Mouse (Mus musculus): ENCODE results near the gene Socs7. TPM values are rescaled to one million over a fixed set of nuclear protein-coding genes. Genes with fewer than 3 reads are reported as not detected.

The Socs7 gene
- total RNA-seq, 2 experiments from 2014 or later, result 81.0 to 84.7 TPM

DNA sequence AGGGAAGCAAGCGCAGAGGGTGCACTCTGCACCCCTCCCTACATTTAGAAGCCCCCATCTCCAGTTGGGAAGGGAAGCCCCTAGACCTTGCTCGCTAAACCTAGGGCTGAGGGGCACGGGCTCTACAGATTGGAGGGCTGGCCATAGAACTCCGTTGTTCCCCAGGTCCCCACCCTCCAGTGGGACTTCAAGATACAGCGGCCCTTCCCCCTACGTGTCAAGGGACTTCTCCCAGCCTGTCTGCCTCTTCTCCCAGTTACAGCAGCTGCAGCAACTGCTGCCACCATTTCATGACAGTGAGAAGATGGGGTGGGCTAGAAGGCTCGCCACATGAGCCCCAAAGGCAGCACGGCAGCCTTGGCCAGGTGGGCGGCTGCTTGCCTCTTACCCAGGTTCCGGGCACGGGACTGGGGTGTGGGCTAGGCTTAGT, 42.4 kb downstream of the Socs7 start:
- intact Hi-C loops (cut with DNase I), result loop anchor here (5.0 kb wide), 1 partner anchor 42 kb away; the partner anchor contains the start of gene Socs7
- no peak for DNase-seq (ENCODE audit: extremely low spot score in 1 of 2, low spot score in 2 of 2)

DNA sequence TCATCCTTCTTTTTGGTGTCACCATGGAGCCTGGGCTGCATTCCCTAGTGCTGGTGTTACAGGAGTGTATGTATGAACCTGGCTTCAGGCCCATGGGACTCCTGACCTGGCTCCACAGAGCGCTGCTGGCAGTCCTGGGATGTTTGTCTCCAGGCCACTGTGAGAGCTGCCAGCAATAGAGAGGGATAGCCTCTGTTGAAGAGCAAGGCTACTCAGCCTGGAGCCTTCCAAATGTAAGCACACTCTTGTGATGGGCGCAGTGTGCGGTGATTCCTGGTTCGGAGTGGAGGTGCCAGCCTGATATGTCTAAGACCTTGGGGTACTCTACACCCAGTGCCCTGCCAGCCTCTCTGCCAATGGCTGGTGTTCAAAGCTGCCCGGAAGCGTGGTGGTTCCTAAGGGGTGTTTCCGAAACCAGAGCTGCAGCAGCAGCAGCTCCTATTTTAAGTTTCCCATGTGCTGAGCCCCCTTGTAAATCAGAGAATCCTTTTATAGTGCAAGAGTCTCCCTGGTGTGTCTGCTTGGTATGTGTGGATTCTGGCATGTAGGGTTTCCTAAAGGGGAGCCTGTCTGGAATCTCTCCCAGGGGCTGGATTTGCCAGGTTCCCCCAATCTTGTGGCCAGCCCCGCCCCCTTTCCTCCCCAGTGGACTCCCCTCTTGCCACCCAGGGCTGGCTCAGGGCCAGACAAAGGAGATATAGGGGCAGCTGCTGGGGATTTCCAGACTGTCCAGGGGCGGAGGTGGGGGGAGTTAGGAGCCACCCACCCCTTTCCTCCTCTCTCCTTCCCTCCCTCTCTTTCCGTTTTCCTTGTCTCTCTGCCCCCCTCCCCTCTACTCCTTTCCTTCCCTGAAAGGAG, 44.0 kb downstream of the Socs7 start:
- intact Hi-C loops (cut with DNase I), result no loop called here
- peak; percentile 39 to 84 for DNase-seq (ENCODE audit: extremely low spot score in 1 of 2, low spot score in 2 of 2)

DNA sequence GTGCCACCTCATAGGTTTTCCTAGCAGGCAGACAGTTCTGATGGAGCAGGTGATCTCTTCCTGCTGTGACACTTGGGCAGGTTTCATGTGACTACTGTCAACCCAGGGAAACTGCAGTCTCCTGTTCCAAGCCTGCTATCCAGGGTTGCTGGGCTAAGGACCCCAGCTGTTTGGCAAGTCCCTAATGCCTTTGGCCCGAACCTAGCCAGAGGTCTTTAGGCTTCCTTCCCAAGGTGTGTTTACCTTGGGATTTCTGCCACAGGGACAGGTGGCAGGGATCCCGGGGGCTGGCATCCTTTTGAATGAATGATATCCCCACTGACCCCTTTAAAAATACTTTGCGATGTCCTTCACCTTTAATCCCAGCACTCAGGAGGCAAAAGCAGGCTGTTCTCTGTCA, 45.1 kb downstream of the Socs7 start:
- intact Hi-C loops (cut with DNase I), result no loop called here
- DNase-seq (ENCODE audit: extremely low spot score in 1 of 2, low spot score in 2 of 2), result no peak

DNA sequence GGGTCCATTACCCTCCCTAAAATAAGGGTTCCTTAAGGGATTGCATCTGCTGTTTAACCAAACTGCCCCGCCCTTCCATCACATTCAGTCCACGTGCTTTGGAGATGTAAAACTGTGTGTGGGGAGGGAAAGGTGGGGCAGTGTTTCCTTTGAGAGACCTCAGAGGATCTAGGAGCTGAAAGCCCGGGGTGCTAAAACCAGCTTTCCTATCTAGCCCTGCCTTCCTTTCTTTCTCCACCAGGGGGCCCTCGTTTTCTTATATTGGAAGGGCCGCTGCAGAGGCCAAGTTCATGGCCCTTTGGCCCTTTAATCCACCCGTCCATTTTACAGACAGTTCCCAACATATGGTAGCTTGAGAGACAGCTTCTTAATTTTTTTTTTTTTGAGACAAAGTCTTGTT, 45.8 kb downstream of the Socs7 start:
- DNase-seq (ENCODE audit: extremely low spot score in 1 of 2, low spot score in 2 of 2), result peak; percentile 72 to 82
- intact Hi-C loops (cut with DNase I), result loop anchor here (2.0 kb wide), 1 partner anchor 61 kb away; no protein-coding TSS in a partner anchor

DNA sequence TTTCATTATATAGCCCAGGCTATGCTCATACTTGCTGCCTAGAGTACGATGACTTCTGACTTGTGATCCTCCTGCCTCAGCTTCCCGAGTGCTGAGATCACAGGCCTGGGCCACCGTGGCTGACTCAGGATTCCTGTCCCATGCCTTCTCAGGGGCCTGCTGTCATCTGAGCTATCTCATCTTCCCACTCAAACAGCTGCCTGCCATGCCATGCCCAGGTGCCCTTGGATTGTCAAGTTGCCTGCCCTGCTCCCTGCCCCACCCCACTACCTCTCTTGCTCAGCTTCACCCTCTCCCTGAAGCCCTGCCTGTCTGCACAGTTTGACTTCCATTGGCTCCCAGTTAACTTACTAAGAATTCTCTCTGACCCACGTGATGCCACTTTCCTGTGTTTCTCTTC, 48.6 kb downstream of the Socs7 start:
- DNase-seq (ENCODE audit: extremely low spot score in 1 of 2, low spot score in 2 of 2), result no peak

DNA sequence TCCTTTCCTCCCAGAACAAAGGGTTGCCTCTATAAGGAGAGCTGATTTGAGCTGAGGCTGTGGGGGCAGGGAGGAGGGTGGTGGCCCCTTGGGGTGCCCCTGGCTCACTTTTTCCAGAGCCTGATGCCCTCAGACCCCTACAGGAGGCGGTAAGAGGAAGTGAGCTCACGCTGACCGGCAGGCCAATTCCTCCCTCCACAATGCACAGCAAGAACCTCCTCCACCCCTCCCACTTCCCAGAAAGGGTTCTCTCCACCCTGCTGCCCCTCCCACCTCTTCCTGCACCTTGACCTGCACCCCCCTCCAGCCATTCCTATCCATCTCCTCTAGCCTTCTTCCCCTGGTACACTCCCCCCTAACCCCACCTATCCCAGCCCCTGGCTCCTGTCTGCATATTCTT, 49.8 kb downstream of the Socs7 start:
- no peak for DNase-seq (ENCODE audit: extremely low spot score in 1 of 2, low spot score in 2 of 2)
- intact Hi-C loops (cut with DNase I), result no loop called here

More for the DNA sequence above, 48.6 kb downstream of the Socs7 start:
- intact Hi-C loops (cut with DNase I), result no loop called here

DNA sequence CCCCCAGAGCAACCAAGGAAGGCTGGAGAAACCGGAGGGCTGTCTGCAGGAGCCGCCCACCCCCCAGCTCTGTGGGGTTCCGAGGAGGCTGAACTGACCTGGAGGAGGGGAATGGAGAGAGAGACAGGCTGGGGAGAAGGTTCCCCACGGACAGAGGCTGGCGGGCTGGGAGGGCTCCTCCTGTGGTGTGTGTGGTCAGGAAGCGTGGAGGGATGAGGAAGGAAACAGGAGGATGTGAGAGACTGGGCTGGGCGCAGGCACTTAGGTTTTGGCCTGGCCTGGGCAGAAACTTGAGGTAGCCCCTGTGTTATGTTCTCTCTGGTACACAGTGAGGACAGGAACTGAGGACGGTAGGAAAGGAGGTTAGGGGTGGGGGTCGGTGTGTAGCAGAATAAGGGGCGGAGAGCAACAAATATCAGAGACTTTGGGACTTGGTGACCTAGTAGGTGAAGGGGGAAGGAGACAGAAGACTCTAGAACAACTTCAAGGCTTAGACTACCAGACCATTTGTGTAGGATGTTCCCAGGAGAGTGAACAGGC, 50.5 kb downstream of the Socs7 start:
- DNase-seq (ENCODE audit: extremely low spot score in 1 of 2, low spot score in 2 of 2), result no peak
- intact Hi-C loops (cut with DNase I), result no loop called here

DNA sequence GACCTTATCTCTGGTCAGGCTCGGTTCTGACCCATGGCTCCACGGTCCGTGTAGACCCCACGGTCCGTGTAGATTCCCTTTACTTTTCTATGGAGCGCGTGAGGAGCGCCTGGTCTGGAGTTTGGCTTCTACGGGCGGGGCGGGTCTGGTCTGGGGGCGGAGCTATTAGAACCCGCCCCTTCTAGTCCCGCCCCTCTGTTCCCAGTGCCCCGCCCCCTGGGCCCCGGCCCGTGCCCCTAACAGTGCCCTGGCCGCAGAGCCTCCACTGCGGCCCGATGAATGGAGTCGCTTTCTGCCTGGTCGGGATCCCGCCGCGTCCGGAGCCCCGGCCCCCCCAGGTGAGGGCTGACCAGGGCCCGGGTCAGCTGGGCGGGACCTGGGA, 53.0 kb downstream of the Socs7 start, which contains the start of gene Arhgap23:
Gene Arhgap23 (plus strand): TSS at position 204 of the 382 bp plus-strand sequence.
- intact Hi-C loops (cut with DNase I), result no loop called here
- DNase-seq (ENCODE audit: extremely low spot score in 1 of 2, low spot score in 2 of 2), result peak in 1 of 2 experiments; percentile 68

DNA sequence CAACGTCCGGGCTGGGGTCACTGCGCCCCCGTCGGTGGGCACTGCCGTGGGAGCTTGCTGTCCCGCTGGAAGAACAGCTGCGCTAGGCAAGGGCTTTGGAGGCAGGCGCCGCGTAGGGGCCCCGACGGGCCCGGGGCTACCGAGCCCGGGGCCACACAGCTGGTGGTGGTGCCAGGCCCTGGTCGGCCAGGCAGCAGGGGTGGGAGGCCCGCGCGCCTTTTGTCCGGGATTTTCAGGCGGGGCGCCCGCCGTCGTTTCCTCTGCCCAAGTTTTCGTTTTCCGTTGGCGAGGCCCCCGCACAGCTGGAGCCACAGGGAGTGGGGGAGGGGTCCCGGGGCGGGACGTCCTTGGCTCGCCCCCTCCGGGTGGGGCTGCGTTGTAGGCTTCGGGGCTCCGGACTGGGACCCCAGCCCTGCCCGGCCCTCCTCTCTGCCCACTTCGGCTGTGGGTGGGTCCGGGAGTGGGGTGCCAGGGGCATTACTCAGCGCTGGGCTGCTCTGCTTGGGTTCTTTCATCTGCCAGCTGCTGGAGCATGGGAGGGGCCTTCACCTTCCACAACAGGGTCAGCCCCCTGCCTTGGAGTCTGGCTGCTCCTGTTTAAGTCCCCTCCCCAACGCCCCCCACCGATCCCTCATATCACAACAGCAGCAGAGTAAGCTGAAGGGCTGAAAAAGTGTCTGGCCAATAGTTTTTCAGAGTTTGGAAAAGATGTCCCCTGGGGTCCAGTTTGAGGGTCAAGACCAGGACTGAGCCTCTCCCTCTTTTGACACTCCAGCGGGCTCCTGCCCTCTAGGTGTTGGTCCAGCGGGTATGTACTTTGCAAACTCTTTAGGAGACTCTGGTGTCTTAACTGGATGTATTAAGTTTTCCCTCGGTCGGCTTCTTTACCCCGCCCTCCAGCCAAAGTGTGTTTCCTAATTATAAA, 53.6 kb downstream of the Socs7 start:
- DNase-seq (ENCODE audit: extremely low spot score in 1 of 2, low spot score in 2 of 2), result peak in 1 of 2 experiments; percentile 76
- intact Hi-C loops (cut with DNase I), result no loop called here

DNA sequence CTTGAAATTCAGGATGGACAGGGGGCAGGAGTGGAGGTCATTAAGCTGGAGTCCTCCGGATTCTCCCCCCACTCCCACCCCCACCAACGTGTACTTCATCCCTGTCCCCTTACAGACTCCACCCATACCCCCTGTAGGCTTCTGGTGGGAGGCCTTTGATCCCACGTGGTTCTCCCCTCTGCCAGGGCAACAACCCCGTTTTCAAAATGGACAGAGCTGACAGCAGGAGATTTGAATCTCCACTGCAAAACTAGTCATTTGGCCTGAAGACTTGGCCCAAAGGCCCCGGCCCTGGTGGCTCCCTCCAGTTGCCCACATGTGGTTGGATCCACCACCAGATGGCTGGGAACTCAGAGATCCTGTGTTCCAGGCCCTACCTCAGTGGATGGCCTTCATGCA, 54.3 kb downstream of the Socs7 start:
- no peak for DNase-seq (ENCODE audit: extremely low spot score in 1 of 2, low spot score in 2 of 2)
- intact Hi-C loops (cut with DNase I), result no loop called here

DNA sequence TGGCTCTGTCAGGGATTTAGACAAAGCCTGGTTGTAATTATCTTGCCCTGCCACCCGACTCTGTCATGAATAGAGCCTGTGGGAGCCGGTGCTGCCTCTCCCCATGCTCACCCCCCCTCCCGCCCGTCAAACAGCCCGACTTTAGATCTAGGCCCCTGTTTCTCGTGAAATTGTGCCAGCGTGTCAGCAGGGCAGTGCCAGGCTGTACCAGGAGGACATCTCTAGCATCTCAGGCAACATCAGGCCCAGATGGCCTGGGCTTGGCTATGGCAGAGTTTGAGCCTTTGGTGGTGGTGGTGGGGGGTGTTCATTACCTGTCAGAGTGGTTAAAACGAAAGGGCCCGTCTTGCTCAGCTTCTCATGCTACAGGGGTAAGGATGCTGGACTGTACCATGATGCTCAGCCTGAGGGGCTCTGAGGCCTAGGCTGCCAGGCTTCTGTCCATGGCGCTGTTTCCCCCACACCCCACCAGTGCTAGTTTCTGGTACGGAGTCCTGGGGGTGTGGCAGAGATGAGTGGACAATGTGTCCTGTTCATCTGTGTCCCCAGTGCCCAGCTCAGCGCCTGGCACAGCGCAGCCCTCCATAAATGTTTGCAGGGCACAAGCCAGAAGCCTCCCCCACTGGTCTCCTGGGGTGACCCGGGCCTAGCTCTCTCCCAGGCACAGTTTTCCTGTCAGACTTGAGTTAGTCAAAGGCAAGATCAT, 56.6 kb downstream of the Socs7 start:
- no peak for DNase-seq (ENCODE audit: extremely low spot score in 1 of 2, low spot score in 2 of 2)
- intact Hi-C loops (cut with DNase I), result no loop called here

DNA sequence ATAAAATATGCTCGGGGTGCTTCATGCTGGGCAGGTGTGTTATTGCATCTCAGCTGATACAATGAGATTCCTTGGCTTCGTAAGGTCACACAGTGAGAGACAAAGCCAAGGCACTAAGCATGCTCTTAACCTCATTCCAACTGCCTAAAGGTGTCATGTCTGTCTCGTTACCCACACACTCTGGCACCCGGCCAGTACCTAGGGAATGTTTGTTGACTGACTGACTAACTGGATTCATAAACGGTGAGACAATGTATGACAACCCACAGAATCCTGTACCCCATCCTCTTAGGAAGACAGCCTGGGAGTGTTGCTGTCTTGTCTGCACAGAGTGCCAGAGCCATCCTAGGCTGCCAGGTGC, 57.2 kb downstream of the Socs7 start:
- intact Hi-C loops (cut with DNase I), result no loop called here
- no peak for DNase-seq (ENCODE audit: extremely low spot score in 1 of 2, low spot score in 2 of 2)

DNA sequence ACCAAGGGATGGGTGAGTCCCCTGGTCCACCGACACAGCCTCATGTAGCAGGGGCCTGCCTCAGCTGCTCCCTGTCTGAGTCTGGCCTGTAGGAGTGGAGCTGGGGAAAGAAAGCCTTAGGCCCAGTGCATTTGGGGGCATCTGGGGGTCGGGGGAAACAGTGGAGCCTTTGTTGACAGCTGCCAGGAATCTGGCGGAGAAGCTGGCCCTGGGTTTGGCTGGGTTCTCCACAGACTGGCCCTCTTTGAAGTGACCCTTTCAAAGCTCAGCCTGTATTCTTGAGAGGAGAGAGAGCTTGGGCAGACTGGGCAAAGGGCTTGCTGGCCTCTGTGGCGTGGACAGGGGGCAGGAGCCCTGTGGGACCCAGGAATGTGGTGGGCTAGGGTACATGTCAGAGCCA, 60.2 kb downstream of the Socs7 start:
- peak in 1 of 2 experiments; percentile 62 for DNase-seq (ENCODE audit: extremely low spot score in 1 of 2, low spot score in 2 of 2)
- intact Hi-C loops (cut with DNase I), result no loop called here

DNA sequence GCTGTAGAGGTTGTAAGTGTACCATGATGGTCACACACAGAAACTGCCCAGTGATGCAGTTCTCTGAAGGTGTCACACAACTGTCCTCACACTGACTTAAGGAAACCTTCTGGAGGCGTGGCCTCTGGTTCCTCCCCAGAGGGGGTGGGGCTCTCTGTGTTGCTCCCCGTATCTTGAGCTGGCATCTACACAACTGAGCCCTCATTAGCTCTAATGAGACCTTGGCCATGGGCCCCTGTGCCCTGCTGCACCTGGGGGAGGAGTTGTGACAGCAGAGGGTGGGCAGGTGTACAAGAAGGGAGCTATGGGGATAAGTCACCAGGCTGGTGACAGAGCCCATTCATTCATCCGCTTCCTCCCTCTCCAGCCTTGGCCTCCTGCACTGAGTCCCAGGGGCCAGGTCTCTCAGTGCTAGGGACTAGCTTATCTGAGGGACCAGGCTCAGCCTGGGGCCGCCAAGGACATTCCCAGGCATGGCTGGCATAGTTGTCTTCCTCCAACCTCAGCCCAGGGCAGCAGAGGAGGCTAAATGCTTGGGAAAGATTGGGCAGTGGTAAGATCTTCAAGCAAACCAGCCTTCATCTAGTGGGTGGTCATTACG, 61.8 kb downstream of the Socs7 start:
- no peak for DNase-seq (ENCODE audit: extremely low spot score in 1 of 2, low spot score in 2 of 2)
- intact Hi-C loops (cut with DNase I), result no loop called here

DNA sequence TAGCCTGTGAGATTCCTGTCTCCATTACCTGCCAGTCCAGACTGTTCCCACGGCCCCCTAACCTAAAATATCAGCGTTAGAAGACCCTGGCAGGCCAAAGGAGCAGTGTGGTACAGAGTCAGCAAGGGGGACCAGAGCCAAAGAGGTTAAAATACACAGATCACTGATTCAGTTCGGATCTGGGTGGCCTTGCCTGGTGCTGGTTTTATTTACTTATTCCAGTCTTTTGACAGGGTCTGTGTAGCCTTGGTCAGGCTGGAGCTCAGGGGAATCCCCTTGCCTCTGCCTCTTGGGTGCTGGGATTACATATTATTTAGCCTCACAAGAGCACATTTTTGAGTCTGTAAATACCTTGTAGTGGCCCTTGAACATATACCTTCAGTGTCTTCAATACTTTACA, 62.5 kb downstream of the Socs7 start:
- no peak for DNase-seq (ENCODE audit: extremely low spot score in 1 of 2, low spot score in 2 of 2)
- intact Hi-C loops (cut with DNase I), result no loop called here

DNA sequence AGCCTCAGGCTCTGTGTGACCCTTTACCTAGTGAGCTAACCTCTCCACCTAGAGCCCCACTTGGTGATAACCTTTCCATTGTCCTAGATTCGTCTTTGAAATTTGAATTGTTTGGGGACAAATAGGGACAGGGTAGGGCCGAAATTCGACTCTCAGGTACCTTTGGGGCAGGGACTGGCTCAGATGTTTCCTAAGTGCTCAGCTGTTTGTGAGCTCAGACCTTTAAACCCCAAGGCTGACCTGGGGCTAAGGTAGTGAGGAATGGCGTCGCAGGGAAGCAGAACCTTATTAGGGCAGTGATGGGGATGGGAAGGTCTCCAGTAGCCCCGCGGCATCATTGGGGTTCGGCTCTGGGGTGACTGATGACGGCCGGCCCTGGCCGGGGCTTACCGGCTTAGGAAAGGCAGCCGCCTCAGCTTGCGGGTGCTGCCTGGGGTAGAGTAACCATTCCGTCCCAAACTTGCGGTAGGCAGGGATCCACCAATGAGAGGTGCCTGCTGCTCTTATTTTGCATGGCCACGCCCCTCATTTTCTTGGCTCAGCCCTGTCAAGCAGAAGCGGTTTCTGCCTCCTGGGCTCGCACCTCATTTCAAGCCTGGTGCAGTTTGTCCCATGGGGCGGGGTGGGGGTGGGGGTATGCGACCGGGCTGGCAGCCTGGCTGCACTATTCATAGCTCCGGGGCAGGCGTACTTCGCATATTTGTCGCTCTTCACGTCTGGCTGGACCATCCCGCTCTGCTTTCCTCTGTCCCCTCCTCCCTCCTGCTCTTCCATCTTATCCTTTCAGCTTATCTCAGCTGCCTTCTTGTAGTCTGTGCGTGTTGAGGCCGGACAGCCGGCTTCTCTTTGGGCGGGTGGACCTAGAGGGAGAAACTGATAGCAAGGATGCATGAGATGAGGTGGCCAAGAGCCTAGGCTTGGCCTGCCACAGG, 65.7 kb downstream of the Socs7 start:
- DNase-seq (ENCODE audit: extremely low spot score in 1 of 2, low spot score in 2 of 2), result peak in 1 of 2 experiments; percentile 81
- intact Hi-C loops (cut with DNase I), result no loop called here

DNA sequence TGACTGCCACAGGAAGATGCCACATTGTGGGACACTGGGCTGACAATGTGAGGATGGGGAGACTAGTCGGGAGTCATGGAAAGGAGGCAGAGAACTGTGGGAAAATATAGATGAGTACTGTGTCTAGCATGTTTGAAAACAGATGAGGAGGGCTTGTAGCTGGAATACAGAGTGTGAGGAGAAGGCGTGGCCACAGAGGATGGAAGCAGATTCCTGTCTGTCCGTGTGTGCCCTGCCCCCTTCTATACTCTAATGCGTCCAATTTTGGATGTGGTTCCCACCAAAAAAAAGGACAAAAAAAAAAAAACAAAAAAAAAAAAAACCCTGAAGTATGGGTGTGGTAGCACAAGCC, 66.4 kb downstream of the Socs7 start:
- DNase-seq (ENCODE audit: extremely low spot score in 1 of 2, low spot score in 2 of 2), result no peak
- intact Hi-C loops (cut with DNase I), result no loop called here

DNA sequence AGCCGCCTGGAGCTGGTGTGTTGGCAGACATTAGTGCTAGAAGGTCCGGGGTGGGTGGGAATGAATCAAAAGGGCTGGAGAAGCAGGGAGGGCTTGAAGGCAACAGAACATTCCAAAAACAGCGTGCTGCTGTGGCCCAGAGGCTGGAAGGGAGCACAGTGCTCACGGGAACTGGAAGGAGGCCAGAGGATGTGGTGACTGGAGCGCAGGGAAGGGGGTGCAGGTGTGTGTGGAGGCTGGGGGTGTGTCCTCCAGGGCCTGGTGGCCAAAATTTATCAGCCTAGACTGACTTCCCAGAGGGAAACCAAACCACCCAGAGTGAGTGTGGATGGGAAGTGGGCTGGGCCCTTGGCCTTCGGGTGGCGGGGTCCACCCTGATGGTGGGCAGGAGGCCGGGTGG, 67.3 kb downstream of the Socs7 start:
- intact Hi-C loops (cut with DNase I), result no loop called here
- no peak for DNase-seq (ENCODE audit: extremely low spot score in 1 of 2, low spot score in 2 of 2)

Data from left cerebral cortex, postnatal 10 days (tissue).